9 mouse cellular contexts compared by ENCODE assay signal in the genomic region with DNA sequence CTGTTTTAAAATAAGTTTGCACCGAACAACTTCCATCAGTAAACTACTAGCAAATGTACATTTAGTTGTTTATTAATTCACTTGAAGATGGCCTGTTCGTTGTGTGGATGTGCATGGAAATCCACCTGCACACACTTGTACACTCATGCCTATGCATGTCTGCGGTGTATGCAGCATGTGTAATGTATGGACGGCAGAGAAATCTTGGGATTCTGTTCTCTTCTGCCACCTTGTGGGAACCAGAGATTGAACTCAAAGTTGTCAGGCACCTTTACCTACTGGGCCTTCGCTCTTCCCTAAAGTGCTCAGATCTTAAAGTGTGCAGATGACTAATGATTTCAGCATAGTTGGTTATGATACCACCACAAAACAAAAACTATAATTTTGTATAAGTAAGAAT.
DNase-seq lines count a peak whose midpoint lies in the region; ATAC-seq and TF ChIP-seq lines count a peak whose summit lies in the region.
"Had no signal": no experiment of that assay in that cellular context is flagged by ENCODE, and none has a peak within 500 bp of the region (broad histone marks: within the 10 kb centered on the region; RNA-seq: fewer than 3 reads in every experiment).

No protein-coding gene starts in this region.

- no peaks in the 10 kb centered on the region; the same call in 1 of the 2 replicates for H3K79me2 ChIP-seq in heart, adult 2 months (replicated peaks; ENCODE audit: control insufficient read depth, insufficient read depth, low read length)

- H3K27me3 ChIP-seq in heart, adult 2 months (ENCODE audit: control insufficient read depth, insufficient read depth, low read length) = no peaks in the 10 kb centered on the region
- no peaks in the 10 kb centered on the region for H3K27me3 ChIP-seq in stomach, postnatal 0 days (ENCODE audit: control insufficient read depth, insufficient read depth, low read length)
- H3K27me3 ChIP-seq: liver, embryonic 15.5 days had no signal

- no peak for TF ChIP-seq EP300 in heart, adult 2 months (IDR thresholded peaks at IDR 0.05; ENCODE audit: insufficient read depth, low read depth, low read length)
- no peak for TF ChIP-seq EP300 in stomach, postnatal 0 days (optimal IDR thresholded peaks at IDR 0.05)

- DNase-seq in heart, adult 2 months = no peak
- no peak for DNase-seq in heart, postnatal 25 days (ENCODE audit: low spot score)
- peak; percentile 20 for DNase-seq in 416B (ENCODE audit: low read depth)
- DNase-seq in fat pad, adult 2 months (ENCODE audit: extremely low read depth, low read depth, low spot score) = peak; percentile 10
- DNase-seq in left cerebral cortex, postnatal 14 days (ENCODE audit: low spot score in 2 of 2) = peak; percentile 37 to 57
- peak; percentile 42 for DNase-seq in stomach, postnatal 0 days (ENCODE audit: low spot score)
- no peak for DNase-seq in heart, postnatal 36 days
- DNase-seq in gastrocnemius, adult 18-20 months (ENCODE audit: low spot score) = no peak

- intact Hi-C loops in heart, adult 2 months (cut with DNase I) = loop anchor here (5.0 to 10.0 kb wide), 3 partner anchors 51 to 888 kb away; a partner anchor contains a TSS
- intact Hi-C loops in heart, postnatal 25 days (cut with DNase I) = loop anchor here (5.0 to 10.0 kb wide), 4 partner anchors 71 to 511 kb away; a partner anchor contains a TSS
- intact Hi-C loops in left cerebral cortex, postnatal 14 days (cut with DNase I) = loop anchor here (5.0 kb wide), 2 partner anchors 136 to 511 kb away; a partner anchor contains a TSS
- intact Hi-C loops in heart, postnatal 36 days (cut with DNase I) = loop anchor here (5.0 kb wide), 1 partner anchor 511 kb away; no protein-coding TSS in a partner anchor

- WGBS in heart, adult 2 months = 48% methylated on average over 5 of the region's 5 CpGs
- WGBS in stomach, postnatal 0 days = 31% methylated on average over 5 of the region's 5 CpGs

- peak; percentile 73 for TF ChIP-seq CTCF in heart, adult 2 months (IDR thresholded peaks at IDR 0.05)
- TF ChIP-seq CTCF in stomach, postnatal 0 days (IDR thresholded peaks at IDR 0.05; ENCODE audit: low read depth) = peak; percentile 82

- H3K4me1 ChIP-seq in heart, adult 2 months (ENCODE audit: control insufficient read depth, insufficient read depth, low read length) = peaks cover 5% of the 10 kb centered on the region
- no peaks in the 10 kb centered on the region for H3K4me1 ChIP-seq in stomach, postnatal 0 days (replicated peaks; ENCODE audit: control insufficient read depth, insufficient read depth)
- H3K4me1 ChIP-seq: liver, embryonic 15.5 days had no signal

- no peak overlapping the region for H3K27ac ChIP-seq in heart, adult 2 months
- no peak overlapping the region for H3K27ac ChIP-seq in stomach, postnatal 0 days (replicated peaks)
- H3K27ac ChIP-seq: liver, embryonic 15.5 days had no signal

- no peak overlapping the region for H3K9ac ChIP-seq in heart, adult 2 months (ENCODE audit: low read depth, low read length)
- H3K9ac ChIP-seq in stomach, postnatal 0 days (ENCODE audit: low read length) = no peak overlapping the region
- H3K9ac ChIP-seq: liver, embryonic 15.5 days had no signal

- no peak overlapping the region for H3K4me2 ChIP-seq in stomach, postnatal 0 days (replicated peaks; ENCODE audit: low read depth)
- H3K4me2 ChIP-seq: liver, embryonic 15.5 days had no signal

- H3K4me3 ChIP-seq in heart, adult 2 months = no peak overlapping the region
- no peak overlapping the region for H3K4me3 ChIP-seq in stomach, postnatal 0 days (ENCODE audit: low read depth, low read length)
- H3K4me3 ChIP-seq: liver, embryonic 15.5 days had no signal

- H3K9me3 ChIP-seq in stomach, postnatal 0 days (ENCODE audit: control insufficient read depth, low read length) = no peaks in the 10 kb centered on the region
- H3K9me3 ChIP-seq: liver, embryonic 15.5 days had no signal

- TF ChIP-seq POLR2A in heart, adult 2 months (IDR thresholded peaks at IDR 0.05; ENCODE audit: insufficient read depth, low read depth, low read length) = no peak

- H3K36me3 ChIP-seq in heart, adult 2 months (ENCODE audit: control insufficient read depth, insufficient read depth, low read length) = no peaks in the 10 kb centered on the region
- H3K36me3 ChIP-seq in stomach, postnatal 0 days (ENCODE audit: control insufficient read depth, insufficient read depth, low read length) = no peaks in the 10 kb centered on the region
- H3K36me3 ChIP-seq: liver, embryonic 15.5 days had no signal

- peak; percentile 75 for ATAC-seq in stomach, postnatal 0 days (ENCODE audit: low FRiP score, low TSS enrichment)

Comparison
In these comparisons a context has a peak if more than half of its experiments do, and no peak if none do; other contexts are left out.
1. DNase-seq: peak in 416B (single experiment), fat pad, adult 2 months (single experiment), left cerebral cortex, postnatal 14 days (2 of 2) and stomach, postnatal 0 days (single experiment); none in heart, adult 2 months (0 of 2), heart, postnatal 25 days (single experiment), heart, postnatal 36 days (0 of 2) and gastrocnemius, adult 18-20 months (single experiment).